Mouse (Mus musculus): ENCODE results near the gene Fkbp2. TPM values are rescaled to one million over a fixed set of nuclear protein-coding genes. Genes with fewer than 3 reads are reported as not detected.

Fkbp2 gene
- total and polyA plus RNA-seq, 3 experiments = 17.6 to 87.0 (median 44.6) TPM

GRCm38 (mm10) chr19:6956461-6956860 is 23.8 kb downstream of the Fkbp2 start:
- Histone ChIP-seq H3K27ac (ENCODE audit: insufficient read depth, low read depth) (no peak overlapping the region), H3K79me2 (replicated peaks; ENCODE audit: control insufficient read depth, extremely low read depth, insufficient read depth, poor library complexity, severe bottlenecking) (no peaks in the 10 kb centered on the region), H3K9me3 (replicated peaks; ENCODE audit: low read length) (no peaks in the 10 kb centered on the region), H3K9ac (ENCODE audit: insufficient read depth, low read depth) (no peak overlapping the region), H3K4me1 (ENCODE audit: control insufficient read depth in 1 of 2, insufficient read depth in 2 of 2) (peaks cover 12 to 23% of the 10 kb centered on the region in 2 experiments), H3K4me2 (ENCODE audit: insufficient read depth, low read depth, poor library complexity, severe bottlenecking) (no peak overlapping the region), H3K36me3 (replicated peaks in 1 of 2; ENCODE audit: control insufficient read depth in 1 of 2, insufficient read depth in 1 of 2, low read length in 1 of 2) (peaks cover 43 to 92% of the 10 kb centered on the region in 2 experiments), H3K27me3 (replicated peaks) (no peaks in the 10 kb centered on the region), H3K4me3 (replicated peaks in 1 of 3; ENCODE audit: low read depth in 2 of 3, low read length in 2 of 3, poor library complexity in 1 of 3) (no peak overlapping the region)
- no peak for TF ChIP-seq IRF4 (IDR thresholded peaks at IDR 0.05; ENCODE audit: low read depth, low read length)
- no peak for TF ChIP-seq MXI1 (IDR thresholded peaks at IDR 0.05; ENCODE audit: low read depth, low read length)
- TF ChIP-seq E2F4 (IDR thresholded peaks at IDR 0.05; ENCODE audit: insufficient replicate concordance, low read depth, low read length) = no peak
- no peak for TF ChIP-seq MAZ (IDR thresholded peaks at IDR 0.05; ENCODE audit: low read depth, low read length)
- no peak for TF ChIP-seq JUND (conservative IDR thresholded peaks at IDR 0.05; ENCODE audit: low read depth, low read length)
- TF ChIP-seq SIN3A (IDR thresholded peaks at IDR 0.05; ENCODE audit: low read length) = no peak
- TF ChIP-seq TCF12 (IDR thresholded peaks at IDR 0.05; ENCODE audit: low read depth, low read length) = no peak
- TF ChIP-seq TBP (conservative IDR thresholded peaks at IDR 0.05; ENCODE audit: low read depth, low read length) = no peak
- no peak for TF ChIP-seq GABPA (IDR thresholded peaks at IDR 0.05; ENCODE audit: insufficient replicate concordance, low read depth, low read length)
- in situ Hi-C loops (cut with MboI; ENCODE audit: low pct_ligation_motif_present, low pct_unique_long_range_greater_than_20kb, low sequenced_read_pairs) = no loop called here
- no peak for DNase-seq (ENCODE audit: extremely low read depth)
- dilution Hi-C loops (cut with MboI; ENCODE audit: extremely low pct_ligation_motif_present, extremely low pct_unique_long_range_greater_than_20kb, low sequenced_read_pairs) = no loop called here

DNA sequence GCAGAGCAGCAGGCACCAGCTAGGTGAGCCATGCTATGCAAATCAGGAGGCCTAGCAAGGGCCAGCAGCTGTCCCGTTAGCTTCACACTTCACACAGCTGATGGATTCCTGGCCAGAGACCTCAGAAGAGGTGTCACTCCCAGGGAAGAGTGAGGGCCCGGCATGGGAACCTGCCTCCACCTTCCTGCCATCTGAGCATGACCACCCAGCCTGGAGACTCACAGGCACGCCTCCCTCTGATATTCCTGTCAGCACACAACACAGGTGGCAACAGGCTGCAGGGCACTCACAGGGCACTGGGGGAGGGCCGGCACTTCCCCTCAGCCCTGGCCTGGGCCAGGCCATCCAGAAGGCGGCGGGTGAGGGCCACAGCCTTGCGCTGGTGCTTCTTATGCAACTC is 24.9 kb downstream of the Fkbp2 start:
- no peak for TF ChIP-seq RCOR1 (conservative IDR thresholded peaks at IDR 0.05; ENCODE audit: low read depth, low read length)
- peak; percentile 19; the same call in 1 of the 2 replicates for TF ChIP-seq BHLHE40 (IDR thresholded peaks at IDR 0.05; ENCODE audit: low read depth, low read length)
- no peak for TF ChIP-seq RAD21 (IDR thresholded peaks at IDR 0.05; ENCODE audit: low read depth, low read length)
- TF ChIP-seq ZMIZ1 (IDR thresholded peaks at IDR 0.05; ENCODE audit: low read depth, low read length) = no peak
- no peak for TF ChIP-seq NRF1 (IDR thresholded peaks at IDR 0.05; ENCODE audit: low read depth, low read length)
- Histone ChIP-seq H3K4me2 (ENCODE audit: insufficient read depth, low read depth, poor library complexity, severe bottlenecking) (no peak overlapping the region), H3K4me1 (ENCODE audit: control insufficient read depth in 1 of 2, insufficient read depth in 2 of 2) (peaks cover 12 to 23% of the 10 kb centered on the region in 2 experiments), H3K9ac (ENCODE audit: insufficient read depth, low read depth) (no peak overlapping the region), H3K9me3 (replicated peaks; ENCODE audit: low read length) (no peaks in the 10 kb centered on the region), H3K79me2 (replicated peaks; ENCODE audit: control insufficient read depth, extremely low read depth, insufficient read depth, poor library complexity, severe bottlenecking) (no peaks in the 10 kb centered on the region), H3K27me3 (replicated peaks) (no peaks in the 10 kb centered on the region), H3K4me3 (replicated peaks in 1 of 3; ENCODE audit: low read depth in 2 of 3, low read length in 2 of 3, poor library complexity in 1 of 3) (no peak overlapping the region), H3K27ac (ENCODE audit: insufficient read depth, low read depth) (no peak overlapping the region), H3K36me3 (replicated peaks in 1 of 2; ENCODE audit: control insufficient read depth in 1 of 2, insufficient read depth in 1 of 2, low read length in 1 of 2) (peaks cover 48 to 98% of the 10 kb centered on the region in 2 experiments)
- no peak for DNase-seq (ENCODE audit: extremely low read depth)
- dilution Hi-C loops (cut with MboI; ENCODE audit: extremely low pct_ligation_motif_present, extremely low pct_unique_long_range_greater_than_20kb, low sequenced_read_pairs) (no loop called here), in situ Hi-C loops (cut with MboI; ENCODE audit: low pct_ligation_motif_present, low pct_unique_long_range_greater_than_20kb, low sequenced_read_pairs) (no loop called here)

- no peak overlapping the region for H3K27ac ChIP-seq (ENCODE audit: insufficient read depth, low read depth)
- H3K36me3 ChIP-seq (replicated peaks in 1 of 2; ENCODE audit: control insufficient read depth in 1 of 2, insufficient read depth in 1 of 2, low read length in 1 of 2) = peaks cover 40 to 98% of the 10 kb centered on the region in 2 experiments
- no peaks in the 10 kb centered on the region for H3K27me3 ChIP-seq (replicated peaks)
- peaks cover 12 to 23% of the 10 kb centered on the region in 2 experiments for H3K4me1 ChIP-seq (ENCODE audit: control insufficient read depth in 1 of 2, insufficient read depth in 2 of 2)
- H3K9me3 ChIP-seq (replicated peaks; ENCODE audit: low read length) = no peaks in the 10 kb centered on the region
- DNase-seq (ENCODE audit: extremely low read depth) = no peak
- no peak overlapping the region for H3K4me3 ChIP-seq (replicated peaks in 1 of 3; ENCODE audit: low read depth in 2 of 3, low read length in 2 of 3, poor library complexity in 1 of 3)
- no peak for TF ChIP-seq RCOR1 (conservative IDR thresholded peaks at IDR 0.05; ENCODE audit: low read depth, low read length)
- TF ChIP-seq ZNF384 (IDR thresholded peaks at IDR 0.05; ENCODE audit: low read depth, low read length) = no peak
- peak in 1 of 2 experiments; percentile 53; a peak in 2 of 4 replicates for TF ChIP-seq CTCF (conservative IDR thresholded peaks at IDR 0.05 in 1 of 2, IDR thresholded peaks at IDR 0.05 in 1 of 2; ENCODE audit: low read depth in 2 of 2, low read length in 2 of 2)
- peak; percentile 44; the same call in 1 of the 2 replicates for TF ChIP-seq SMC3 (IDR thresholded peaks at IDR 0.05; ENCODE audit: low read depth, low read length)
- dilution Hi-C loops (cut with MboI; ENCODE audit: extremely low pct_ligation_motif_present, extremely low pct_unique_long_range_greater_than_20kb, low sequenced_read_pairs) = no loop called here
- in situ Hi-C loops (cut with MboI; ENCODE audit: low pct_ligation_motif_present, low pct_unique_long_range_greater_than_20kb, low sequenced_read_pairs) = no loop called here
- H3K4me2 ChIP-seq (ENCODE audit: insufficient read depth, low read depth, poor library complexity, severe bottlenecking) = no peak overlapping the region
- no peaks in the 10 kb centered on the region for H3K79me2 ChIP-seq (replicated peaks; ENCODE audit: control insufficient read depth, extremely low read depth, insufficient read depth, poor library complexity, severe bottlenecking)
- no peak overlapping the region for H3K9ac ChIP-seq (ENCODE audit: insufficient read depth, low read depth)
Measured at GRCm38 (mm10) chr19:6954046-6954445, 26.3 kb downstream of the Fkbp2 start.

All from CH12.LX (cell line).